Mouse (Mus musculus): Measurements from ENCODE around the gene Irs4. TPM values are rescaled to one million over a fixed set of nuclear protein-coding genes. Genes with fewer than 3 reads are reported as not detected.

Irs4 gene
- 0.70 and 1.9 TPM in 2 replicates for polyA plus RNA-seq (2015; fragmentation: Nextera tagmentation; extraction: Ambion mirVana)

- no peak within 1 kb of the TSS for H3K27ac ChIP-seq
- H3K36me3 ChIP-seq (ENCODE audit: poor library complexity, severe bottlenecking): no peaks in the 10 kb centered on the region
- no peaks in the 10 kb centered on the region for H3K9me3 ChIP-seq (replicated peaks)
- peaks cover 61% of the 10 kb centered on the region for H3K27me3 ChIP-seq
- ATAC-seq: peak; percentile 78
- H3K9ac ChIP-seq: no peak within 1 kb of the TSS; the same call in 1 of the 2 replicates
- peak within 1 kb of the TSS; percentile 44 for H3K4me3 ChIP-seq
- WGBS: 14% methylated on average over 48 of the region's 51 CpGs
- H3K4me1 ChIP-seq: peaks cover 12% of the 10 kb centered on the region
- H3K4me2 ChIP-seq: peak within 1 kb of the TSS; percentile 66
Observed at GRCm38 (mm10) chrX:141724937-141725918, at the start of gene Irs4. Gene Irs4, minus strand, starts transcription at chrX:141725263.

- H3K4me3 ChIP-seq: no peak overlapping the region
- no peak for ATAC-seq
- H3K9me3 ChIP-seq (replicated peaks): no peaks in the 10 kb centered on the region
- H3K27me3 ChIP-seq: 0 out of 2 replicates have a peak, but pooled peaks cover 2% of the 10 kb centered on the region
- no peak overlapping the region for H3K4me2 ChIP-seq
- WGBS: 72% methylated on average over 2 of the region's 2 CpGs
- no peak overlapping the region for H3K27ac ChIP-seq
- no peak overlapping the region for H3K9ac ChIP-seq
- no peaks in the 10 kb centered on the region for H3K4me1 ChIP-seq
- H3K36me3 ChIP-seq (ENCODE audit: poor library complexity, severe bottlenecking): no peaks in the 10 kb centered on the region
Observed at GRCm38 (mm10) chrX:141750360-141750759, 25.3 kb upstream of the Irs4 start.

DNA sequence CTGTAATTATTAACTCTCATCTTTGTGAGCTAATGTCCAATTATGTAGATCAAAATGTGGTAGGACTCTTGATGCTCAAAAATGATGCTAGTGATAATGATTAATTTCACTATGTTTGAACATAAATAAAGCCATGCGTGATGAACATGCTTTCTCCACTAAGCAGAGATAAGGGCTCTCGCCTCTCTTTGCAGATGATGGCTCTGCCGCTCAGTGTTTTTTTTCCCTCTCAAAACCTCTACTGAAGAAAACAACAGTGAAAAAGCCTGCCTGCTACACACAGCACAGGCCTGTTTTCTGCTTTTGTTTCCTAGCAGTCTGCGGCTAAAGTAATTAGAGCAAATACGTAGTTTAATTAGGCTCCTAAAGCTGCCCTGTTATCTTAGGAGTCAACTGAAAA lies 4.5 kb upstream of the Irs4 start:
- ATAC-seq: peak; percentile 53; the same call in 1 of the 2 replicates

DNA sequence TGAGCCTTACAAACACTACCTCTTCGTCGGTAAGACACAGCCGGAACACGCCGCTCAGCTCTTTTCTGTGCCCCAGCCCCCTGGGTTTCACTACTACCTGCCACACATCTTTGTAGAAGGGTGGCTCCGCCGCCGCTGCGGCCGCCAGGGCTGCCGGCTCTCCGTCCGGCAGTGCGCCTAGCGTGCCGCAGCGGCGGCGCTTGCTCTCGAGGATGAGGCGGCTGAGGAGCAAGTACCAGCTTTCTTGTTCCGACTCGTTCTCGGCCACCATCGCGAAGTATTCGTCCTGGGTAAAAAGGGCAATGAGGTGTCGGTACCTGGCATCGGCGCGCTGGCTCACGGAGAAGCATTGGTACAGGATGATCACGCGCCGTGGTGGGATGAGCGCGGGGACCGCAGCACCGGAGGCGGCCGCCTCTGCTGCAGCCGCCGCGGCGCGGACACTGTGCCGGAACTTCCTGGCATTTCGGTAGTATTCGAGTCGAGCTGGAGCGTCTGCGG lies 622 bp downstream of the Irs4 start:
- peak; percentile 9; the same call in 1 of the 2 replicates for ATAC-seq
- peaks cover 69% of the 10 kb centered on the region for H3K27me3 ChIP-seq
- H3K9me3 ChIP-seq (replicated peaks): no peaks in the 10 kb centered on the region
- peaks cover 12% of the 10 kb centered on the region for H3K4me1 ChIP-seq
- no peaks in the 10 kb centered on the region for H3K36me3 ChIP-seq (ENCODE audit: poor library complexity, severe bottlenecking)
- peak overlapping the region; percentile 66 for H3K4me2 ChIP-seq
- H3K9ac ChIP-seq: no peak overlapping the region; the same call in 1 of the 2 replicates
- 26% methylated on average over 52 of the region's 52 CpGs for WGBS
- peak overlapping the region; percentile 44 for H3K4me3 ChIP-seq
- H3K27ac ChIP-seq: no peak overlapping the region

More for the DNA sequence above, 4.5 kb upstream of the Irs4 start:
- no peaks in the 10 kb centered on the region for H3K4me1 ChIP-seq
- 26% methylated on average over 5 of the region's 5 CpGs for WGBS
- no peak overlapping the region for H3K4me2 ChIP-seq
- H3K36me3 ChIP-seq (ENCODE audit: poor library complexity, severe bottlenecking): no peaks in the 10 kb centered on the region
- no peak overlapping the region for H3K9ac ChIP-seq
- no peak overlapping the region for H3K27ac ChIP-seq
- H3K4me3 ChIP-seq: no peak overlapping the region
- no peaks in the 10 kb centered on the region for H3K9me3 ChIP-seq (replicated peaks)
- peaks cover 21% of the 10 kb centered on the region for H3K27me3 ChIP-seq

DNA sequence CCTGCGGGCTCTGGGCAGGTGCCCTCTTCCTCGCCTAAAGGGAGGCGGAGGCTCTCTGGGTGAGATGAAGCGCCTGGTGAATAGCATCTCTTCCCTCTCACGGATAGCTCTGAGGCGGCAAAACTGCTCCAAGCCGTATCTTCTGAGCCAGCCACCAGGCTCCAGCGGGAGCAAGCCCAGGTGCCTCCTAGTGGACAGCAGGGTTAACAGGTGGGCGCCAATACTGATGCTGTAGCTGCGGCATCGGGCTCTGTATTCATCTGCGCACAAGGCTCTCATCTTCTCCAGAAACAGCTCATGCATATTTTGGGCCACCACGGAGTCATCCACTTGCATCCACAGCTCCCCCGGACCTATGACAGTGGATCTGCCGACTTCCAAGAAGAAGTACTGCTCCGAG lies 1.1 kb downstream of the Irs4 start:
- 30% methylated on average over 16 of the region's 16 CpGs for WGBS
- no peak overlapping the region; the same call in 1 of the 2 replicates for H3K9ac ChIP-seq

GRCm38 (mm10) chrX:141721725-141722124 lies 3.3 kb downstream of the Irs4 start:
- Histone ChIP-seq H3K9me3 (replicated peaks) (no peaks in the 10 kb centered on the region), H3K4me2 (peak overlapping the region; percentile 63), H3K27ac (no peak overlapping the region), H3K4me1 (peaks cover 12% of the 10 kb centered on the region), H3K36me3 (ENCODE audit: poor library complexity, severe bottlenecking) (no peaks in the 10 kb centered on the region), H3K4me3 (peak overlapping the region; percentile 36), H3K9ac (no peak overlapping the region; the same call in 1 of the 2 replicates), H3K27me3 (peaks cover 61% of the 10 kb centered on the region)
- ATAC-seq: no peak
- 16% methylated on average over 33 of the region's 33 CpGs for WGBS

More for the DNA sequence above, 1.1 kb downstream of the Irs4 start:
- no peak for ATAC-seq
- Histone ChIP-seq H3K9me3 (replicated peaks) (no peaks in the 10 kb centered on the region), H3K4me1 (peaks cover 12% of the 10 kb centered on the region), H3K36me3 (ENCODE audit: poor library complexity, severe bottlenecking) (no peaks in the 10 kb centered on the region), H3K27me3 (peaks cover 70% of the 10 kb centered on the region), H3K27ac (no peak overlapping the region), H3K4me2 (peak overlapping the region; percentile 66), H3K4me3 (peak overlapping the region; percentile 44)

Other genes starting within 250 kb of the Irs4 start
- gene Col4a5, start 249.9 kb downstream of the Irs4 start, polyA plus RNA-seq (2015; fragmentation: Nextera tagmentation; extraction: Ambion mirVana): 5.9 and 6.4 TPM in 2 replicates
- gene Gm15294, start 150.0 kb upstream of the Irs4 start, polyA plus RNA-seq (2015; fragmentation: Nextera tagmentation; extraction: Ambion mirVana): not detected in 2 replicates